Mouse (Mus musculus) limb, embryonic 13.5 days (tissue): ENCODE data around the gene Dock8. TPM values are rescaled to one million over a fixed set of nuclear protein-coding genes. Genes with fewer than 3 reads are reported as not detected.

ENCODE experiments used
- ATAC-seq: fragments of 200-750 bp; cut with Nextera tagmentation; 2 replicates; pipeline ENCODE4 v1.8.0; 2017; ENCODE audit warnings: low read depth, moderate number of reproducible peaks, moderate TSS enrichment; ENCODE audit not compliant: low FRiP score
- H3K27ac ChIP-seq: fragments of 300-500 bp; sonication (generic); 2 replicates; pipeline ENCODE4 v1.5.1; 2015; ENCODE audit warnings: inconsistent platforms, mild to moderate bottlenecking, moderate library complexity
- H3K27me3 ChIP-seq: fragments of 300-500 bp; sonication (generic); 2 replicates; pipeline ENCODE4 v1.6.1; 2015; ENCODE audit warnings: mild to moderate bottlenecking, inconsistent platforms
- H3K36me3 ChIP-seq: fragments of 300-500 bp; sonication (generic); 2 replicates; pipeline ENCODE4 v1.6.1; 2015; ENCODE audit warnings: inconsistent platforms, mild to moderate bottlenecking, moderate library complexity
- H3K4me1 ChIP-seq: fragments of 300-500 bp; sonication (generic); 2 replicates; pipeline ENCODE4 v1.6.1; 2015; ENCODE audit warnings: inconsistent platforms
- H3K4me2 ChIP-seq: fragments of 300-500 bp; sonication (generic); replicated peaks from 2 replicates; pipeline ENCODE4 v1.6.1; 2015; ENCODE audit warnings: inconsistent platforms, mild to moderate bottlenecking, moderate library complexity
- H3K4me3 ChIP-seq: fragments of 300-500 bp; sonication (generic); 2 replicates; pipeline ENCODE4 v1.5.1; 2015; ENCODE audit warnings: moderate library complexity, mild to moderate bottlenecking, inconsistent platforms
- H3K9ac ChIP-seq: fragments of 300-500 bp; sonication (generic); 2 replicates; pipeline ENCODE4 v1.6.1; 2015; ENCODE audit warnings: mild to moderate bottlenecking, inconsistent platforms
- H3K9me3 ChIP-seq: fragments of 300-500 bp; sonication (generic); 2 replicates; pipeline ENCODE4 v1.6.1; 2016; ENCODE audit warnings: inconsistent platforms
- WGBS: fragments of 180-500 bp; shearing (Covaris S2); methylation state at CpG from one replicate; pipeline ENCODE4 v1.1.7; 2015; 5-methylcytosine and 5-hydroxymethylcytosine counted together
- polyA plus RNA-seq: library from polyadenylated mRNA; unstranded; fragments of >200 nt; fragmentation: Nextera tagmentation; extraction: Ambion mirVana; gene quantifications from 2 replicates; pipeline ENCODE4 v1.2.1, GENCODE M21; 2015

Dock8 gene
- polyA plus RNA-seq, 1 experiment from 2014 or later: 5.5 TPM

DNA sequence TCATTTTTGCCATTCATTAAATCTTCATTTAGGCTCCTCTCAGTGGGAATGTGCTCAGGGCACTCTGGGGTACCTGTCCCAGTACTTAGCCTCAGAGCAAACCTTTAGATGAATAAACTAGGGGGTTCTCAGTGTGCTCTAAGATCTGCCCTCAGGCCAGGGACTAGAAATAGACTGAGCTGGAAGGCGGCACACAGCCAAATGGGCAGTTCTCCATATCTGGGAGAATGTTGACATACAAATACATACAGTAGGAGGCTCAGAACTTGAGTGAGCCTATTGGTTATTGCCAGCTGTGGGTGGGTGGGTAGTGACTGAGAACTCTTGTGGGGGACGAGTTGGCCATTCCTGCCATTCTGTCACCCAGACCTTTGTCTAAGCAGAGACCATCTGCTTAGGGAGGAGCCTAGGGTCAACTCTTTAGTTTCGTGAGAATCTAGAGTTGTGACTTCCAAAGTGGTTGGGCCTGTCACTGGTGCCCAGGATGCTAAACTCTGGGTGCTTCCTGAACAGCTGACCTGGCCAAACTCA is 252.3 kb downstream of the Dock8 start:
- H3K4me1 ChIP-seq: peaks cover 10% of the 10 kb centered on the region
- no peak overlapping the region for H3K9ac ChIP-seq
- 76% methylated on average over 3 of the region's 3 CpGs for WGBS
- H3K4me2 ChIP-seq: no peak overlapping the region
- H3K27me3 ChIP-seq: no peaks in the 10 kb centered on the region
- H3K9me3 ChIP-seq: no peaks in the 10 kb centered on the region
- no peaks in the 10 kb centered on the region for H3K36me3 ChIP-seq
- no peak for ATAC-seq
- no peak overlapping the region for H3K4me3 ChIP-seq
- no peak overlapping the region for H3K27ac ChIP-seq

Other genes with a start within 250 kb of the Dock8 start
- 2.8 and 3.3 TPM in 2 replicates for gene Pgm5, start 137.7 kb upstream of the Dock8 start, polyA plus RNA-seq
- 206 and 218 TPM in 2 replicates for gene Gm10053, start 123.8 kb upstream of the Dock8 start, polyA plus RNA-seq
- gene Foxd4, start 98.3 kb upstream of the Dock8 start, polyA plus RNA-seq: 0.24 TPM in 1 of 2 replicates, not detected in the other
- 22.9 and 23.9 TPM in 2 replicates for gene Cbwd1, start 37.9 kb upstream of the Dock8 start, polyA plus RNA-seq
- gene Kank1, start 237.4 kb downstream of the Dock8 start, polyA plus RNA-seq: 51.6 and 59.1 TPM in 2 replicates